Mouse (Mus musculus) natural killer cell, adult 2 months (primary cell): ENCODE measurements around the gene Gm9125.
"Not testable (repeated sequence)": the region's sequence is repeated elsewhere in the genome, so short reads cannot be mapped to it uniquely, and the experiment has no call there.

Experiments used
- DNase-seq, 2 experiments: peaks; one replicate each; pipeline ENCODE4 v3.0.0; 2022; ENCODE audit warnings: low spot score in 2 of 2

Gm9125 gene

DNA sequence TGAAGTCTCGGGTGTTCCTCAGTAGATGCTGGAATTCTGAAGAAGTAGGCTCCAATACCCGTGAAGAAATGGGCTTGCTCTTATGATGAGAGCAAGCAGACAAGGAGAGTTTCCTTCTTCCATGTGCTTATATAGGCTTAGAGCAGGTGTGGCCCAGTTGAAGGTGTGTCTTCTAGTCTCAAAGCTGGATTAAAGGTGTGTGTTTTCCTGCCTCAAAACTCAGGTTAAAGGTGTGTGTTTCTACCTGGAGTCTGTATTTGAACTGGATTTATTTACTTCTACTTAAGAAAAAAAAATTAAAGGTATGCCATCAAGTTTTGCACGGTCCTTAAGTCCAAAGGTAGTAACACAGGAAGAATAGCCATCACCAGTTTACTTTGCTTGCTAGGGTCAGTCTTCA is at the start of gene Gm9125:
TSS of gene Gm9125 (minus strand) at position 101 of the 400 bp plus-strand sequence.
- DNase-seq, result not testable (repeated sequence)

GRCm38 (mm10) chr3:94072544-94072943 is 17.9 kb upstream of the Gm9125 start, which contains the start of gene Gm10697:
Gm10697 (minus strand) TSS chr3:94072644.
- not testable (repeated sequence) for DNase-seq

GRCm38 (mm10) chr3:94049566-94050121 is 5.0 kb downstream of the Gm9125 start:
- not testable (repeated sequence) for DNase-seq

DNA sequence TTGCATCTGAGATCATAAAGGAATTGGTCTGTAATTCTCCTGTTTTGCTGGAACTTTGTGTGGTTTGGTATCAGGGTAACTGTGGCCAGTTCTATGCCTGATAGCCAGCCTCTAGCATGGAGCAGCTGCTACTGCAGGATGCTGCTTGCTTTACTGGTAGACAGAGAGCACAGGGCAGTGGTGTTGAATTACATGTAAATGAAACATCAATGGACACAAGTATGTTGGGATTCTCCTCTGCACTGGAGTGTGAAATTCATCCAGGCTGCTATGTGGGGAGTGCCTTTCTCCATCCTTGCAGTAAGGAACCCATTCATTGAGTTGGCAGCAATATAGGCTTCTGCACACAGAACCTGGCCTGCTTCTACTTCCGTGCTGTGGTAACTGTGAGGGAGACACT is 16.4 kb downstream of the Gm9125 start:
- not testable (repeated sequence) for DNase-seq

- not testable (repeated sequence) for DNase-seq
Observed at GRCm38 (mm10) chr3:94034400-94034799, 20.3 kb downstream of the Gm9125 start.
